Mouse (Mus musculus) right cerebral cortex, postnatal 10 days (tissue): ENCODE measurements at regions not wholly inside any gene's neighbourhood (a gene's known extent, or its start where the extent isn't known, plus 50 kb on each side); places are given as distances from the start of the nearest gene placed in this dataset.

Experiments used
- DNase-seq, 2 experiments: peaks; one replicate each; pipeline ENCODE4 v3.0.0; 2021; ENCODE audit warnings: low spot score in 2 of 2

GRCm38 (mm10) chr7:95688151-95689146, 482.6 kb upstream of the Tenm4 start:
- DNase-seq, result peak in 1 of 2 experiments; percentile 19

DNA sequence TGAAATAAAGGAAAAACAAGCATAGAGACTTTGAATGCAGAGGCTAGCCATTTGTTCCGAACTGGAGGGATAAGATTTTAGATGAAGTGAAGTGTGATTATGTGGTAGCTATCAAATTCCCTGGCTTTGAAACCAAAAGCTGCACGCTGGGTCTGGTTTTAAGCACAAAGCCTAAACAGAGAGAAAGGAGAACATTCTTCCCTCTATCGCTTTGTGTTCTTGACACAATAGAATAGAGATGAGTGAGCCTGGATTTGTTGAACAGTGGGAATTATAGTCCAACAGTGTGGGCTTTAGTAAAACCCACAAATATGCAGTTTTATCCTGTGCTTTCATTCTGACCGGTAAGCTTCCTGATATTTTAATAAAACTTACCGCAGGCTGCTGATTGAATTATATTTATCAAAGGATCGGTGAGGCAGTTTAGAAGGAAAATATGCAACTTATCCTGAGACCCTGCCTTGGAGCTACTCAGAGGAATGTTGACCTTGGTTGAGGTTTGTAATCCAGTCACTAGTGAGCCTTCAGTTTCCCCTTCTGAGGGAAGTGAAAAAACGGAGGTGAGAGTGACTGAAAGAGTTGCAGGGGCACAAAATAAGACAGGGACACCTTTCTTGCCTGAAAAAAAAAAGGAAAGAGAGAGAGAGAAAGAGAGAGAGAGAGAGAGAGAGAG, 481.7 kb upstream of the Tenm4 start:
- DNase-seq, result no peak

GRCm38 (mm10) chr7:95699506-95699905, 471.5 kb upstream of the Tenm4 start:
- no peak for DNase-seq

DNA sequence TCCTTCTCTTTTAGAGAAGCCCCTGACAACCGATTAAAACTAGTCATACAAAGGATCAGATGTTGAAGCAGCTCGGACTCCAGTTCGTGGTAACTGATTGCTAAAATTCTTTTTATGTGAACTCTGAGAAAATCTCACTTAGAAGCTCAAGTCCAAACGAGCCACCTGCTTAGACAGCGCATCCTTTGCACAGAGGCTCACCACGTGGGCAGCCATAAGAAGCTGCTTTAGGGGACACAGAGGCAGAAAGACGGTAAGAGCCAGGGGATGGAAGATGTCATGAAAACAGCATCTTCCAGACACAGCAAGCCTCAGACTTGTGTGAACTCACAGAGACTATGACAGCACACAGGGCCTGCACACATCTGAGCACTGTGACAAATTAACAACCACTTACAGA, 461.0 kb upstream of the Tenm4 start:
- DNase-seq, result no peak

DNA sequence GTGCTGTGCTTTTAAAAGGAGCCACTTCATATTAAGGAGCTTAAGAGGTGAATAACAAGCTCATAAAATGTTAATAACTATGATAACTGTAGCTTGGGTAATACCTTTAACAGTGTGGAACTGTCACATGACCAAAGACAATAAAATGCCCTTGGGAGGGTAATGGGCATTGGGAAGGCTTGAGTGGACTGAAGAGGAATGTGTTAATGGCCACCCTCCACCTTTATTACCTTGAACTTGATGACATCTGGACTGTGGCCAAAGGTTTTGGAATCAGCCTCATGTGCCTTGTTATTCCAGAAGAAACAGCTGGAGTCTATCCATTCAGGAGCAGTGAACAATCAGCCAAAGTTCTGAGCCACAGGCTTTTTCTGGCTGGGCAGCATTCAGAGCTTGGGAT, 451.0 kb upstream of the Tenm4 start:
- DNase-seq, result no peak

DNA sequence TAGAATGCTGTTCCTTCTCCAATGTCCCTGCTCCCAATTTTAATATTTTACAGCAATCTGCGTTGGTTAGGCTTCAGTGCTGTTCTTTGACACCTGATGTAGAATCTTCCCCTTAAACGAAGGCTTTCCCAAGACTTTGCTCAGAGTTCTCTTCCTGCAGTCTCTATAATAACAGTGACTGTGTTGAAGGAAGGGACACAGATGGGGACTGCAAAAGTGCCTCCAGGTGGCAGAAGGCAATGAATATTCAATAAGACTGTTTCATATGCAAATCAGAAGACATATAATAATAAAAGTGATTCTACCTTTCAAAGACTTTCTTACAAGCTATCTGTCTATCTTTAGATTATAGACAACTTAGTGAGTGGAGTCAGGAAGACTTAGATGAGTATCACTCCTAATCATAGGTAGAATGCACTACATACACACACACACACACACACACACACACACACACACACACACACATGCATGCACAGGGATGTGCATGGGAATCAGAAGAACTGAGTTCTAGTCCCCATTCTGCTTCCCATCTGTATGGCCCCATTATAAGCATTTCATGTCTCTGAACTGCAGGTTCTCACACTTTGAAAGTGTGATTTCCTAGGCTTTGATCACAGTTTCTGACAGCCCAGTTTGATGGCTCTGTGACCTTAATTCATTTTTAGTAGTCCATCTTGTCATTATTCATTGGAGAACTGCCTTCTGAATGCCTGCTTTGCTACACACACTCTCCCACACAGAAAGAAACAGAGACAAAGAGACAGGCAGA, 445.1 kb upstream of the Tenm4 start:
- peak; percentile 33 to 44 for DNase-seq

DNA sequence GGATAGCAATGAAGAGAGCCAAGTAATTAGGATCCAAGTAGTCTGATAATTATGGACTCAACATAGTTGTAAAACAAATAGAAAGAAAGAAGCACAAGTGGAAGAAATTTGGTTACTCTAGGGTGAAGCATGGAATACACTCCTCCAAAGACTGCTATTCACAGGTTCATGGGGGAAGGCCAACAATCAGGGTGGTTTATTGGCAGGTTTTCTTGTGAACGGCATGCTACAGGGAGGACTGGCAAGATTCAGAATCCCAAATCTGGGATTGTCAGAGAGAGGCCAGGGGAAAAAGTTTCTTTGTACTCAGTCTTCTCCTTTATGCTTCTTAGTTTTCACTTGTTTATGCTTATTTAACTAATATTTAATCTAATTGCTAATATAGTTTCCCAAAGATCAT, 437.2 kb upstream of the Tenm4 start:
- DNase-seq, result no peak

GRCm38 (mm10) chr7:95734587-95734986, 436.5 kb upstream of the Tenm4 start:
- no peak for DNase-seq

DNA sequence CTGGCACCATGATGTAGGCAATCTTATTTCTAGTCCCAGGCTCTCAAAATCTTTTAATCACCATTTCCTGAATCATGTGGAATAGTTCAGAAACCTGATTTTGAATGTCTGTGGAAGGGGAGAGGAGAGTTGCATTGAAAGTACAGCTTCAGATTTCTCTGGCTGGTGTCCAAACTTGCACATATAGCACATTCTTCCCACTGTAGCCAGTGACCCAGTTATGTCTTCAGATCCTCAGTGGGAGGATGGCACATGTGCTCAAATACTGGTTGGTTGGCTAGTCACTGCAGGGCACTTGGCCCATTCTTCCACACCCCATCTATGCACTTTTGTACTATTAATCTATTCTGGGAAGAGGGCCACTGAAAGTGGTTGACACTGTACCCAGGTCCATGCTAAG, 434.3 kb upstream of the Tenm4 start:
- peak; percentile 24 to 32 for DNase-seq

GRCm38 (mm10) chr7:95738725-95739245, 432.3 kb upstream of the Tenm4 start:
- DNase-seq, result no peak

DNA sequence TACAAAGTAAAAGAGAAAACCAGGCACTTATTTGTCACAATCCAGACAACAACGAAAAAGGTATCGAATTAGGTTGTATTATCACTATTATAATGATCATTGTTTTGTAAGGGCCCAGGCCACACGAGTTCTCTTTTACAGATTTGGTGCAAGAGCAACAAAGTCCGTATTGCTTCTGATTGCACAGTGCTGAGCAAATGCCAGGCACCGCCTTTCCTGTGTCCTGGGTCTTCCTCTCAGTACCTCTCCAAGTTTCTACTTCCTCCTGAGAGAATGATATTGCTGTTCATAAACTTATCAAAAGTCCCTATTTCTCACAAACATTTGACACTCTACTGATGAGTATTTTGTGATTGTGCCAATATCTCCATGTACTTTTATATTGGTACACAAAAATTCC, 431.3 kb upstream of the Tenm4 start:
- no peak for DNase-seq

- no peak for DNase-seq
Measured at GRCm38 (mm10) chr7:95758375-95758774, 412.7 kb upstream of the Tenm4 start.

DNA sequence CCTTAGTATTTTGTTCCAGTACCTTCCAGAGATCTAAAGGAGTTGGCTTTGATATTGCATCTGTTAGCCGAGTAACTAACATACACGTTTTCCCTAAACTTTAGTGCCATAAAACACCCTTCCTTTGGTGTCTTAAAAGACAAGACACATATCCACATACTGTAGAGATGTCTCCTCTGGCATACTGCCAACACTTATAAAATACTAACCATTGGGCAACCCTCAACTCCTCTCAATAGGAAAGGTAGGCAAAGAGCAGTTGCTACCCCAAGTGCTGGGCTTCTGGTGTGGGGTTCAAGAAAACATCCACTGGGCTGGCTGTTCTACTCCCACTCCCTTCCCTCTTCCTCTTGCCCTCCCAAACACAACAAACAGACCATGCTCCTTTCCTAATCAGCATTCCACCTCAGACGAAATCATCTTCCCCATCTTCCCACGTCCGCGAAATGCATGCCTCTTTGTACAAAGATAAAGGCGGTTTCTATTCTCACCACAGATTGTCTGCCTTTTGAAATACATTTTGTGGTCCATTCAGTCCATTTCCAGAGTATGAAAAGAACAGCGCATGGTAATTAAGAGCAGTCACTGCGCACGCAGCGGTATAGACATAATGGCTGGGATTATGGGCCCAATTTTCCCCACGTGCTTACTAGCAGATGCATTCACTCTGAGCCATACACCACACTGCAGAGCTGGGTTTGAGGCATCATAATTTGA, 409.9 kb upstream of the Tenm4 start:
- DNase-seq, result peak; percentile 31 to 57

GRCm38 (mm10) chr7:95766356-95767150, 404.5 kb upstream of the Tenm4 start:
- DNase-seq, result peak; percentile 37 to 66

DNA sequence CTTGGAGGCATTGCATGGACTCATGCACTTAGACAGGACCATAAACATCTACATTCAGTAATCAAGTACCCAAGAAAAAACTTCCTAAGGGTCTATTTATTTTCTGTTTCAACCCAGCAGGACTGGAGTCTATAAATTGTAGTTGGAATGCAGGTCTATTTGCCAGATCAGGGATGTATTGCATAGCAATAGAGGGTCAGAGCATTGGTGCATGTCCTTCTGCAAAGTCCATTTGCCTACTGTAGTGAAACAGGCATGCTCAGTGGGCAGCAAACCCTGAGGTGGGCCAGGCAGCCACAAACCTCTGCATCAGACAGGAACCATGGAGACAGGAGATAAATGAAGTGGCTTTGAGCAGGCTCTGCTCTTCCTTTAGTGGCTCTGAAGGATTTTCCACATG, 386.5 kb upstream of the Tenm4 start:
- DNase-seq, result no peak

DNA sequence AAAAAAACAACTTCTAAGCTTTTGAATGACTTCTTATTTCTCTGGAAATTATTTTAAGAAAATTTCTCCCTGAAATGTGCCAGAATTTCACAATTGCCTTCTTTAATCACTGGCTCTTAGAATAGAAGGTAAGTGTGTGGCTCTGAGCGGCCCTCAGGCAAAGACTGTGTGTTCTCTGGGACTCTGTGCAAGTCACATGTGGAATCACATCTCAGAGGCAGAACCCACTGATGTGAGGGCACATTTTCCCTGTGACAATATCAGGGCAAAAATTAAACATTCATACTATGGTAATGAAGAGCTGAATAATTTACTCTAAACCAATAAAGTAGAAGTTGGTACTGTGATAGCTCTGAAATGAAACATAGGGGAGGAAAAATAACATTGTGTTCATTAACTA, 383.5 kb upstream of the Tenm4 start:
- DNase-seq, result no peak

DNA sequence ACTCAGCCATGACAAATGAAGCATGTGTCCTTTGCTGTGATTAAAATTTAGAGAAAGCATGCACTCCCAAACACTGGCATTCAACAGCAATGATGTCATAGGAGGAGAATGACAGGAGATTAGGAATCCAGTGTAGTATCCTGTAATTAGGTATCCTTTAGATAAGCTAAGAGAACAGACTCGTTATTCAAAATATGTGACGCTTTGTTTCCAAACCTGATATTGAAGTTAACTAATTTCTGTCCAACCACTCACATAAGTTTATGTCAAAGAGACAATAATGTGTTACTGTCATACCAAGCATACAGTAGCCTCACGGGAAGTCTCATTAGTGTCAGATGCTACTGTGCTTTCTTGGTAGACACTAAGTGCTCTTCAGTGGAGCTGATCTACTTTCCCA, 383.1 kb upstream of the Tenm4 start:
- DNase-seq, result no peak

GRCm38 (mm10) chr7:95789424-95789823, 381.6 kb upstream of the Tenm4 start:
- no peak for DNase-seq

DNA sequence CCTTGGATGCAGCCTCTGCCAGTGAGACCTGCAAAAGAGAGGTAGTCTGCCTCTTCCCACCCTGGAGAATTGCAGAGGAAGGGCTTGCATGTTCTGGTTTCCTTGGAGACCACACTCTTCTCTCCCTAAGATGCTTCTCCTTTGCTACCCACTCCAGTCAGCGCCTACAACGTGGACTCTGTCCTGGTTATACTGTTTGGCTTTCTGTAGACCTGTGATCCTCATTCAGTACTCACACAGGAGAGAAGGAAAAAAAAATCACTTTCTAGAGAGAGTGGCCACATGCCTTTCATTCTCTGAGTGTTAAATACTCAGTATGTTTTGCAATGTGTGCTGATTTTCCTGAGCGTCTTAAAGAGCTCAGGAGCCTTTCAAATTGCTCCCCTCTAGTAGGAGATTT, 372.0 kb upstream of the Tenm4 start:
- DNase-seq, result peak; percentile 20 to 22

- no peak for DNase-seq
Measured at GRCm38 (mm10) chr7:95809626-95810025, 361.4 kb upstream of the Tenm4 start.
